17 mouse cellular contexts compared by ENCODE assay signal in genomic region chr3:79656682-79657081, GRCm38 (mm10). TPM values are rescaled to one million over a fixed set of nuclear protein-coding genes. Genes with fewer than 3 reads are reported as not detected.
DNase-seq lines count a peak whose midpoint lies in the region; ATAC-seq and TF ChIP-seq lines count a peak whose summit lies in the region.
"Had no signal": no experiment of that assay in that cellular context is flagged by ENCODE, and none has a peak within 500 bp of the region (broad histone marks: within the 10 kb centered on the region; RNA-seq: fewer than 3 reads in every experiment).

No protein-coding gene starts in this region.

- ATAC-seq in inflammation-experienced regulatory T-cells, adult 6 months, result no peak
- ATAC-seq: forebrain, embryonic 15.5 days had no signal

- no peak overlapping the region for H3K4me3 ChIP-seq in kidney, adult 2 months (ENCODE audit: insufficient read depth, low read depth, low read length)
- H3K4me3 ChIP-seq: forebrain, embryonic 15.5 days; heart, adult 2 months; heart, embryonic 15.5 days; hindbrain, embryonic 10.5 days had no signal

- no peak for TF ChIP-seq CTCF in kidney, adult 2 months (conservative IDR thresholded peaks at IDR 0.05; ENCODE audit: insufficient read depth, insufficient read length, low read depth, low read length)

- no peaks in the 10 kb centered on the region for H3K4me1 ChIP-seq in kidney, adult 2 months (ENCODE audit: control insufficient read depth, insufficient read depth, low read length)
- H3K4me1 ChIP-seq: forebrain, embryonic 15.5 days; heart, embryonic 15.5 days; hindbrain, embryonic 10.5 days had no signal

- peak; percentile 6 for DNase-seq in kidney, adult 2 months
- no peak for DNase-seq in kidney, adult 18-20 months
- DNase-seq in lung, postnatal 10 days, result peak; percentile 11
- no peak for DNase-seq in lung, postnatal 4 days
- DNase-seq in Muller cell, postnatal 12 days (ENCODE audit: inconsistent ontology term), result peak; percentile 36
- peak; percentile 7 for DNase-seq in yolk sac, embryonic 10.5 days (ENCODE audit: low spot score)
- DNase-seq: adrenal gland, adult 2 months; adrenal gland, postnatal 25 days; cerebellum, adult 2 months; cerebellum, postnatal 10 days; gastrocnemius, postnatal 10 days; heart, adult 2 months had no signal

- TF ChIP-seq POLR2A in kidney, adult 2 months (IDR thresholded peaks at IDR 0.05; ENCODE audit: low read depth, low read length), result no peak

- no peak overlapping the region for H3K27ac ChIP-seq in kidney, adult 2 months (ENCODE audit: insufficient read depth, low read depth, low read length)
- H3K27ac ChIP-seq: forebrain, embryonic 15.5 days; heart, adult 2 months; heart, embryonic 15.5 days; hindbrain, embryonic 10.5 days; hindbrain, embryonic 14.5 days had no signal

- no peaks in the 10 kb centered on the region; the same call in 1 of the 2 replicates for H3K27me3 ChIP-seq in kidney, adult 2 months (replicated peaks; ENCODE audit: control insufficient read depth, insufficient read depth, low read length)
- H3K27me3 ChIP-seq: forebrain, embryonic 15.5 days; heart, embryonic 15.5 days had no signal

- WGBS in kidney, adult 2 months, result 40% methylated on average over 5 of the region's 5 CpGs

- no peaks in the 10 kb centered on the region for H3K36me3 ChIP-seq in kidney, adult 2 months (ENCODE audit: control insufficient read depth, insufficient read depth, low read length)
- H3K36me3 ChIP-seq: forebrain, embryonic 15.5 days; heart, embryonic 15.5 days; hindbrain, embryonic 10.5 days had no signal

RNA-seq across cellular contexts. Expression of gene Etfdh, which starts 27.4 kb away (rescaled TPM):
- 277 and 354 TPM in 2 replicates for polyA plus RNA-seq in kidney, adult 2 months (2012; rRNA removed)
- polyA plus RNA-seq in inflammation-experienced regulatory T-cells, adult 6 months (2017; shearing (Covaris generic)), result 10 to 100 TPM; 39.9 to 51.6 (median 42.9) TPM

RNA-seq across cellular contexts. Expression of gene 4930579G24Rik, which starts 27.8 kb away (rescaled TPM):
- polyA plus RNA-seq in kidney, adult 2 months (2012; rRNA removed), result 1.1 and 1.2 TPM in 2 replicates
- 10 to 100 TPM in 2 of 3 experiments, 1 to 10 TPM in 1; 6.8 to 34.0 (median 10.7) TPM for polyA plus RNA-seq in inflammation-experienced regulatory T-cells, adult 6 months (2017; shearing (Covaris generic))

Comparison
In these comparisons a context has a peak if more than half of its experiments do, and no peak if none do; other contexts are left out.
1. DNase-seq: peak in kidney, adult 2 months (single experiment), lung, postnatal 10 days (single experiment), Muller cell, postnatal 12 days (single experiment) and yolk sac, embryonic 10.5 days (single experiment); none in kidney, adult 18-20 months (single experiment) and lung, postnatal 4 days (0 of 2).